Mouse (Mus musculus): ENCODE data around the gene Ice2. TPM values are rescaled to one million over a fixed set of nuclear protein-coding genes. Genes with fewer than 3 reads are reported as not detected.

Gene Ice2
- total RNA-seq, 1 experiment from 2014 or later = 14.3 TPM

GRCm38 (mm10) chr9:69459876-69460275 lies 62.2 kb downstream of the Ice2 start:
- no peak for DNase-seq

- DNase-seq = no peak
Measured at GRCm38 (mm10) chr9:69463046-69463445, 65.3 kb downstream of the Ice2 start.

- no peak for DNase-seq
Measured at GRCm38 (mm10) chr9:69464109-69464756, 66.5 kb downstream of the Ice2 start.

- peak; percentile 65 for DNase-seq
Measured at GRCm38 (mm10) chr9:69466098-69466497, 68.4 kb downstream of the Ice2 start.

- DNase-seq = no peak
Measured at GRCm38 (mm10) chr9:69467310-69467939, 69.7 kb downstream of the Ice2 start.

- DNase-seq = peak; percentile 87
Measured at GRCm38 (mm10) chr9:69468991-69469390, 71.3 kb downstream of the Ice2 start.

GRCm38 (mm10) chr9:69470362-69470761 lies 72.7 kb downstream of the Ice2 start:
- DNase-seq = no peak

GRCm38 (mm10) chr9:69470921-69471320 lies 73.2 kb downstream of the Ice2 start:
- DNase-seq = no peak

- peak; percentile 89 for DNase-seq
Measured at GRCm38 (mm10) chr9:69472724-69473123, 75.0 kb downstream of the Ice2 start.

- no peak for DNase-seq
Measured at GRCm38 (mm10) chr9:69475873-69476272, 78.2 kb downstream of the Ice2 start.

- DNase-seq = peak; percentile 46
Measured at GRCm38 (mm10) chr9:69477195-69477823, 79.6 kb downstream of the Ice2 start.

- no peak for DNase-seq
Measured at GRCm38 (mm10) chr9:69477824-69478222, 80.1 kb downstream of the Ice2 start.

GRCm38 (mm10) chr9:69480344-69480743 lies 82.6 kb downstream of the Ice2 start:
- peak; percentile 88 for DNase-seq

Small RNA genes lying within 50 kb of the gene (microRNA-seq; reads per million reads assigned to microRNA genes)
- 3.4 to 3.8 reads per million in 2 experiments for gene Mir3109

Other genes with a start within 250 kb of the Ice2 start
- gene Anxa2, start 55.7 kb downstream of the Ice2 start, total RNA-seq (2021) = 302 and 335 TPM in 2 replicates

All from adrenal gland, postnatal 14 days (tissue).